Mouse (Mus musculus) midbrain, embryonic 11.5 days (tissue): ENCODE results near the gene Tmem45a2. TPM values are rescaled to one million over a fixed set of nuclear protein-coding genes. Genes with fewer than 3 reads are reported as not detected.

ENCODE experiments used
- ATAC-seq: fragments of 200-750 bp; cut with Nextera tagmentation; 2 replicates; pipeline ENCODE4 v1.8.0; 2017; ENCODE audit warnings: moderate TSS enrichment, moderate library complexity; ENCODE audit not compliant: low FRiP score
- DNase-seq: peaks from one replicate; pipeline ENCODE4 v3.0.0; 2015; ENCODE audit warnings: low spot score; ENCODE audit errors: missing footprints
- H3K27ac ChIP-seq: fragments of 300-500 bp; sonication (generic); 2 replicates; pipeline ENCODE4 v1.5.1; 2014; ENCODE audit warnings: low read depth, low read length
- H3K27me3 ChIP-seq: fragments of 300-500 bp; sonication (generic); 2 replicates; pipeline ENCODE4 v1.6.1; 2014; ENCODE audit warnings: mild to moderate bottlenecking, low read length, moderate library complexity, mixed read lengths; ENCODE audit not compliant: control insufficient read depth, insufficient read depth
- H3K36me3 ChIP-seq: fragments of 300-500 bp; sonication (generic); 2 replicates; pipeline ENCODE4 v1.6.1; 2014; ENCODE audit warnings: mild to moderate bottlenecking, low read length, moderate library complexity, mixed read lengths; ENCODE audit not compliant: control insufficient read depth, insufficient read depth
- H3K4me1 ChIP-seq: fragments of 300-500 bp; sonication (generic); 2 replicates; pipeline ENCODE4 v1.6.1; 2014; ENCODE audit warnings: low read length; ENCODE audit not compliant: control insufficient read depth, insufficient read depth
- H3K4me2 ChIP-seq: fragments of 300-500 bp; sonication (generic); 2 replicates; pipeline ENCODE4 v1.6.1; 2014; ENCODE audit warnings: mild to moderate bottlenecking, moderate library complexity
- H3K4me3 ChIP-seq: fragments of 300-500 bp; sonication (generic); 2 replicates; pipeline ENCODE4 v1.5.1; 2014; ENCODE audit warnings: low read depth, low read length
- H3K9ac ChIP-seq: fragments of 300-500 bp; sonication (generic); 2 replicates; pipeline ENCODE4 v1.6.1; 2014; ENCODE audit warnings: low read length
- H3K9me3 ChIP-seq: fragments of 300-500 bp; sonication (generic); 2 replicates; pipeline ENCODE4 v1.6.1; 2016; ENCODE audit warnings: low read length; ENCODE audit not compliant: control insufficient read depth
- WGBS: fragments of 180-500 bp; shearing (Covaris S2); extraction: QIAGEN DNeasy Blood & Tissue Kit; methylation state at CpG from one replicate; pipeline ENCODE4 v1.1.7; 2014; 5-methylcytosine and 5-hydroxymethylcytosine counted together
- polyA plus RNA-seq: library from polyadenylated mRNA; unstranded; fragments of >200 nt; fragmentation: Nextera tagmentation; extraction: Ambion mirVana; gene quantifications from 2 replicates; pipeline ENCODE4 v1.2.1, GENCODE M21; 2014

Tmem45a2 gene
- not detected in 2 replicates for polyA plus RNA-seq

- no peak within 1 kb of the TSS for H3K9ac ChIP-seq
- no peaks in the 10 kb centered on the region for H3K9me3 ChIP-seq
- no peak within 1 kb of the TSS for H3K4me3 ChIP-seq
- H3K27me3 ChIP-seq, result no peaks in the 10 kb centered on the region
- H3K27ac ChIP-seq, result no peak within 1 kb of the TSS
- WGBS, result 95% methylated on average over 5 of the region's 5 CpGs
- DNase-seq (no peak), ATAC-seq (no peak)
- H3K4me1 ChIP-seq, result no peaks in the 10 kb centered on the region
- H3K4me2 ChIP-seq, result no peak within 1 kb of the TSS
- H3K36me3 ChIP-seq, result no peaks in the 10 kb centered on the region
Measured at GRCm38 (mm10) chr16:57071132-57071639, at the start of gene Tmem45a2. Gene Tmem45a2 (minus strand): TSS chr16:57071372.

- DNase-seq (no peak), ATAC-seq (no peak)
- H3K27me3 ChIP-seq, result no peaks in the 10 kb centered on the region
- H3K9ac ChIP-seq, result no peak overlapping the region
- WGBS, result 78% methylated on average over 2 of the region's 2 CpGs
- no peaks in the 10 kb centered on the region for H3K4me1 ChIP-seq
- no peak overlapping the region for H3K4me2 ChIP-seq
- H3K36me3 ChIP-seq, result no peaks in the 10 kb centered on the region
- no peak overlapping the region for H3K4me3 ChIP-seq
- no peak overlapping the region for H3K27ac ChIP-seq
- H3K9me3 ChIP-seq, result no peaks in the 10 kb centered on the region
Measured at GRCm38 (mm10) chr16:57117562-57117961, 46.4 kb upstream of the Tmem45a2 start.

- H3K4me1 ChIP-seq, result no peaks in the 10 kb centered on the region
- H3K36me3 ChIP-seq, result no peaks in the 10 kb centered on the region
- no peak overlapping the region for H3K9ac ChIP-seq
- no peaks in the 10 kb centered on the region for H3K27me3 ChIP-seq
- no peak overlapping the region for H3K27ac ChIP-seq
- no peak overlapping the region for H3K4me3 ChIP-seq
- no peak overlapping the region for H3K4me2 ChIP-seq
- ATAC-seq, result no peak
- H3K9me3 ChIP-seq, result no peaks in the 10 kb centered on the region
- DNase-seq, result no peak
Measured at GRCm38 (mm10) chr16:57116066-57116465, 44.9 kb upstream of the Tmem45a2 start.

GRCm38 (mm10) chr16:57106185-57106960 lies 35.2 kb upstream of the Tmem45a2 start:
- Histone ChIP-seq H3K36me3 (no peaks in the 10 kb centered on the region), H3K9me3 (no peaks in the 10 kb centered on the region), H3K9ac (no peak overlapping the region), H3K4me3 (no peak overlapping the region), H3K4me2 (no peak overlapping the region), H3K27ac (no peak overlapping the region), H3K4me1 (no peaks in the 10 kb centered on the region), H3K27me3 (no peaks in the 10 kb centered on the region)
- ATAC-seq (no peak), DNase-seq (no peak)
- WGBS, result 79% methylated on average over 5 of the region's 5 CpGs

GRCm38 (mm10) chr16:57101174-57101573 lies 30.0 kb upstream of the Tmem45a2 start:
- no peak overlapping the region for H3K4me3 ChIP-seq
- no peak overlapping the region for H3K27ac ChIP-seq
- H3K4me1 ChIP-seq, result no peaks in the 10 kb centered on the region
- DNase-seq (no peak), ATAC-seq (no peak)
- WGBS, result 90% methylated on average over 1 of the region's 1 CpGs
- H3K9ac ChIP-seq, result no peak overlapping the region
- no peaks in the 10 kb centered on the region for H3K36me3 ChIP-seq
- no peaks in the 10 kb centered on the region for H3K9me3 ChIP-seq
- H3K27me3 ChIP-seq, result no peaks in the 10 kb centered on the region
- H3K4me2 ChIP-seq, result no peak overlapping the region

- WGBS, result 80% methylated on average over 5 of the region's 5 CpGs
- H3K27me3 ChIP-seq, result no peaks in the 10 kb centered on the region
Measured at GRCm38 (mm10) chr16:57099572-57100237, 28.5 kb upstream of the Tmem45a2 start.

GRCm38 (mm10) chr16:57098468-57099144 lies 27.4 kb upstream of the Tmem45a2 start:
- no peak for ATAC-seq
- no peak for DNase-seq

More at GRCm38 (mm10) chr16:57099572-57100237, 28.5 kb upstream of the Tmem45a2 start:
- Histone ChIP-seq H3K4me1 (no peaks in the 10 kb centered on the region), H3K9ac (no peak overlapping the region), H3K4me3 (no peak overlapping the region), H3K9me3 (no peaks in the 10 kb centered on the region), H3K36me3 (no peaks in the 10 kb centered on the region), H3K27ac (no peak overlapping the region), H3K4me2 (no peak overlapping the region)
- no peak for DNase-seq
- no peak for ATAC-seq

GRCm38 (mm10) chr16:57092911-57093605 lies 21.9 kb upstream of the Tmem45a2 start:
- H3K36me3 ChIP-seq, result no peaks in the 10 kb centered on the region
- no peaks in the 10 kb centered on the region for H3K4me1 ChIP-seq
- 74% methylated on average over 6 of the region's 6 CpGs for WGBS
- DNase-seq (no peak), ATAC-seq (peak; percentile 19; the same call in 1 of the 2 replicates)
- H3K4me2 ChIP-seq, result no peak overlapping the region
- no peaks in the 10 kb centered on the region for H3K9me3 ChIP-seq
- H3K4me3 ChIP-seq, result no peak overlapping the region
- H3K9ac ChIP-seq, result no peak overlapping the region
- H3K27ac ChIP-seq, result no peak overlapping the region
- H3K27me3 ChIP-seq, result no peaks in the 10 kb centered on the region

More at GRCm38 (mm10) chr16:57098468-57099144, 27.4 kb upstream of the Tmem45a2 start:
- H3K36me3 ChIP-seq, result no peaks in the 10 kb centered on the region
- no peak overlapping the region for H3K9ac ChIP-seq
- H3K9me3 ChIP-seq, result no peaks in the 10 kb centered on the region
- 72% methylated on average over 7 of the region's 7 CpGs for WGBS
- no peaks in the 10 kb centered on the region for H3K4me1 ChIP-seq
- no peaks in the 10 kb centered on the region for H3K27me3 ChIP-seq
- H3K27ac ChIP-seq, result no peak overlapping the region
- H3K4me2 ChIP-seq, result no peak overlapping the region
- no peak overlapping the region for H3K4me3 ChIP-seq
